Comparison of ENCODE assay signal across 18 mouse cellular contexts in genomic region chr3:20295546-20295945, GRCm38 (mm10). TPM values are rescaled to one million over a fixed set of nuclear protein-coding genes. Genes with fewer than 3 reads are reported as not detected.
"Had no signal": no experiment of that assay in that cellular context is flagged by ENCODE, and none has a peak within 500 bp of the region (broad histone marks: within the 10 kb centered on the region; RNA-seq: fewer than 3 reads in every experiment).

No protein-coding gene starts in this region.

- DNase-seq: retina, postnatal 1 day; right cerebral cortex, adult 18-20 months; right cerebral cortex, postnatal 14 days; right cerebral cortex, postnatal 25 days; right cerebral cortex, postnatal 4 days; spleen, adult 18-20 months; thymus, adult 18-20 months; thymus, adult 2 months; thymus, postnatal 14 days; thymus, postnatal 25 days; thymus, postnatal 36 days; thymus, postnatal 4 days had no signal

- H3K4me1 ChIP-seq: neural tube, embryonic 13.5 days; neural tube, embryonic 15.5 days; stomach, embryonic 15.5 days had no signal

- H3K9ac ChIP-seq: neural tube, embryonic 13.5 days; neural tube, embryonic 15.5 days; stomach, embryonic 15.5 days had no signal

- H3K27ac ChIP-seq: neural tube, embryonic 13.5 days; neural tube, embryonic 15.5 days; stomach, embryonic 15.5 days; stomach, postnatal 0 days had no signal

- H3K36me3 ChIP-seq: neural tube, embryonic 13.5 days; neural tube, embryonic 15.5 days; stomach, embryonic 15.5 days had no signal

- H3K9me3 ChIP-seq: neural tube, embryonic 13.5 days; neural tube, embryonic 15.5 days; stomach, embryonic 15.5 days had no signal

- H3K27me3 ChIP-seq: neural tube, embryonic 13.5 days; neural tube, embryonic 15.5 days; stomach, embryonic 15.5 days had no signal

- H3K4me3 ChIP-seq: neural tube, embryonic 13.5 days; neural tube, embryonic 15.5 days; stomach, embryonic 15.5 days had no signal

RNA-seq across cellular contexts. Expression of gene Cpb1, which starts 20.0 kb away (rescaled TPM):
- total RNA-seq: neutrophil, adult 5-6 weeks had no signal
- polyA plus RNA-seq: thymus, adult 2 months had no signal

RNA-seq across cellular contexts. Expression of gene Cpa3, which starts 53.6 kb away (rescaled TPM):
- polyA plus RNA-seq: small intestine, adult 2 months had no signal
